Mouse (Mus musculus): ENCODE results near the gene Wasf1. TPM values are rescaled to one million over a fixed set of nuclear protein-coding genes. Genes with fewer than 3 reads are reported as not detected.

Gene Wasf1
- total RNA-seq, 2 experiments from 2014 or later: not detected

DNA sequence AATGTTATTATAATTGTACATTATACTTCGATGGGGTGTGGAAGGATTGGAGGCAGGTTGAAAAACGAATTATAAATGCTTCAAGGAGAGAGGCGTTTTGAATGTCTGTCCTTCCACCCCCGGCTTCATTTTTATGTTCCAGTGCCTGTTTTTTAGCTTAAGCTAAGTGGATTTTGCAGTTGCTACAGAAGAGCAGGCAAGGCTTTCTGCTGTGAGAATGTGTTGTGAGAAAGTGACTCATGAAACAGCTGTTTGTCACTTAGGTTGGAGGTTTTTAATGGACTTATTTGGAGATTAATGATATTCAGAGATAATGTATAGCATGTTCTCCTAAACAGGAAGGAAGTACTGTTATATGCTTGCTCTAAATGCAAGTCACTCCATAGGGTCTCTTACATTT lies 5.9 kb downstream of the Wasf1 start:
- no peak for ATAC-seq (replicated peaks; ENCODE audit: poor library complexity)

DNA sequence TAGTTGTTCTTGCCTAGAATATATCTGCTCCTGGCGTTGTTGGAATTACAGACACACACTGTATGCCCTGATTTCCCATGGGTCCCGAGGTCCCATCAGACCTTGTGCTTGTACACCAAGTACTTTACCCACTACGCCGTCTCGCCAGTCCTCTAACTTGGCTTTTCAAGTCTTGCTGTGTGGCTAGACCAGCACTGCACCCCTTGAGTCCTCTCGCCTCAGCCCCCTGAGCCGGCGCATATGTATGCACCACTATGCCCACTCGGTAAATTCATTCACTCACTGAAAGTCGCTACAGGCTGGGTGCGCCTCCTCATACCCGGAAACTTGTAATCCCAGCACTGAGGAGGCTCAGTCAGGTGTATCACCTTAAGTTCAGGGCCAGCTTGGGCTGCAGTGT lies 12.5 kb downstream of the Wasf1 start:
- ATAC-seq (replicated peaks; ENCODE audit: poor library complexity): no peak

DNA sequence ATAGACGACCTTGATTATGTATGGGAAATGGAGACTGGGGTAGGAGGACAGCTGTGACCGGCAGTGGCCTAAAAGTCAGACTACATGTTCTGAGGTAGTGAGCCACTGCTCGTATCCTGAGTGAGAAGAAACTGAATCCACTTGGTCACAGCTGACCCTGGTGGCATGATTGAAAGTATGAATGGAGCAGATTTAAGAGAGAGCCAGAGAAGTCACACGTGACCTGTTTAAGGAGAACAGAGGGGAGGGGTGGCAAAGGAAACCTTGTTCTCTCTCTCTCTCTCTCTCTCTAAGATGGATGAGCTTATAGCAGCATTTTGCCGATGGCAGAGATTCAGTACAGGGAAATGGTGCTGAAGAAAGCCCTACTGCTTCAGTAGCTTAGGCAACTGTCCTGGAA lies 13.4 kb downstream of the Wasf1 start:
- no peak for ATAC-seq (replicated peaks; ENCODE audit: poor library complexity)

GRCm38 (mm10) chr10:40901786-40902185 lies 18.5 kb downstream of the Wasf1 start:
- no peak for ATAC-seq (replicated peaks; ENCODE audit: poor library complexity)

DNA sequence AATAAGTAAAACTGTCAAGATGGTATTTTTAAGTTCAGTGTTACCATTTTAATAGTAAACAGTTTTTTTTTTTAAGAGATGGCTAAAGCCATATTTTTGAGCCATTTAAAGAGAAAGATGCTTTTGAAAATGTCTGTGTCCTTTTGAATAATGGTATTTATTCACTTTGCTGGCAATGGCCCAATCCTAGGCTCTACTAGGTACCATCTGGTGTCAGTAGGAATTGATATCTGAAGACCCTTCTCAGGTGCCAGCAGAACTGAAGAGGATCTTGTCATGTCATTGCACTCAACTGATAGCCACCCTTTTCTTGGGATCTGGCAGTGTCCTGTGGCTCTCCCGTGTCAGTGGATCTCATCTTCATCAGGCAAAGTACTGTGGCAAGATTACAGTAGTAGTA lies 22.9 kb downstream of the Wasf1 start:
- ATAC-seq (replicated peaks; ENCODE audit: poor library complexity): no peak

- ATAC-seq (replicated peaks; ENCODE audit: poor library complexity): no peak
These were observed 23.5 kb downstream of the Wasf1 start for GRCm38 (mm10) chr10:40906802-40907201.

DNA sequence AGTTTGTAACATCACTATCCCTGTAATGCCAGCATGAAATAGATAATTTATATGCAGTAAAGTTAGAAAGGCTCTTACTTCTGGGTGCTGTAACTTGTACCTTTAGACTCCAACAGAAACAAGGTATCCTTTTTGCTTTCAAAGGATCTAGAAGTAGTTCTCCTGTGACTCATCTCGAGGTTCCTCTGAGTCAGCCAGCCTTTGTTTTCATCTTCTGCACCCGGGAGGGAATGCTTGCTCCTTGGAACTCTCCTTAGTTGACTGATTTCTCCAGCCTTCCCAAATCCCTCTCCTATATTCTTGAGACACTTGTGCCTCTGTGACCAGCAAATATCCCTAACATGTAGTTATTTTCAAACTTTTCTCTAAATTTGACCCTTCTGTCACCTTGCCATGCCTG lies 25.3 kb downstream of the Wasf1 start:
- no peak for ATAC-seq (replicated peaks; ENCODE audit: poor library complexity)

- no peak for ATAC-seq (replicated peaks; ENCODE audit: poor library complexity)
These were observed 27.5 kb downstream of the Wasf1 start for GRCm38 (mm10) chr10:40910811-40911210.

DNA sequence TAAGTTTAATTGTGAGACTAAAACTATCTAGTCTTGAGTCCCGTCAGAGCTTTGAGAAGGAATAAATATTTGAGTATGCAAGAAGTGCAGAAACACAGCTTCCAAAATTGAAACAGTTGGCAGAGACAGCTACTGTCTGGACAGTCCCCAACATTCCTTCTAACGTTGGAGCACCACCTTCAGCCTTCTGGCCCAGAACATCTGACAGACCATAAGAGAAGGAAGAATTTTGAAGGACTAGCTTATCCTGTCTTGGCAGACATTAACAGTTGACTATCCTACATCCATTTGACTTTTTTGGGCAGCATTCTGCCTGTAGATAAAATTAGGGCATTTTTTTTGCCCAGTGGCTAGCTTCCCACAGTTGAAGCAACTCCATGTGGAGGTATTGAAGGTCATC lies 32.0 kb downstream of the Wasf1 start:
- no peak for ATAC-seq (replicated peaks; ENCODE audit: poor library complexity)

DNA sequence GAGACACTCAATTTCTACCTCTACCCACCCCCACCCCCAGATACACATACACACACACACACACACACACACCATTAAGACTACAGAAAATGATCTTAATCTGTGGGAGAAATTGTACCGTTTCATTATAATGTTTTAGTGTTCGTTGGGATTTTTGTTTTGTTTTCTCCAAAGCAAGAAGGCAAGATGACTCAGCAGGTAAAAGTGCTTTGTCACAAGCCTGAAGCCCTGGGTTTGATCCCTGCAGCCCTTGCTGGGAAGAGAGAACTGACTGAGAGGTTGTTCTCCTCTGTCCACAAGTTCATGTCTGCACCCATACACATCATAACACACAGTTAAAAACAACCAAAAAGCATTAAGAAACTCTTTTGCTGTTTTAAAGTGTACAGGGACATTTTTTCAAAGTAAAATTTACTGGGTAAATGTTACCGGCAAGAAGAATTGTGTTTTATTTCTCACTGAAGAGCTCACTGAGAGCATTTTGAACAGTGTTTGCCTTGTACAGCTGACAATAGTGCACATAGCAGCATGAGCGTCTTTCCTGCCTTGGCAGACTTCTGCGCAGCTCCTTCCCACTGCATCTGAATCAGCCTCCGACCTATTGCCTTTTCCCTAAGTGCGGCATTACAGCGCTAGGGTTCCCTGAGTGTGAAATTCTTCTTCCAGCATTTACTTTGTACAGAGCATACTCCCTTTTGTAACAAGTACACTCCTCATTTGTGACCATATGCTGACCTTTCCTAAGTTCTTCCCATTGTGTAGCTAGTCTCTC lies 35.6 kb downstream of the Wasf1 start:
- no peak for ATAC-seq (replicated peaks; ENCODE audit: poor library complexity)

GRCm38 (mm10) chr10:40919464-40919863 lies 36.2 kb downstream of the Wasf1 start:
- no peak for ATAC-seq (replicated peaks; ENCODE audit: poor library complexity)

DNA sequence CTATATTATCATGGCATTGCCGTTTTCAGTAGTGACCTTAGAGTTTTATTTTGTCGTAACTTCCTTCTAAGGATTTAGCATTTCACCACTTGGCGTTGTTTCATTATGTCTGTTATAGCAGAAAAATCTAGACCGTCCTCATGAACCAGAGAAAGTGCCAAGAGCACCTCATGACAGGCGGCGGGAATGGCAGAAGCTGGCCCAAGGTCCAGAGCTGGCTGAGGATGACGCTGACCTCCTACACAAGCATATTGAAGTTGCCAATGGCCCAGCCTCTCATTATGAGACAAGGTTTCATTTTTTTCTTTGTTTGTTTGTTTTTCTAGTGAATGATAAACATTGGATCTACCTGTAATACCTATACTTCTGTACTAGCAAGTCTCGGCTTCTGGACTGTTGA lies 49.7 kb downstream of the Wasf1 start:
- ATAC-seq (replicated peaks; ENCODE audit: poor library complexity): no peak

GRCm38 (mm10) chr10:40936160-40936726 lies 53.0 kb downstream of the Wasf1 start:
- ATAC-seq (replicated peaks; ENCODE audit: poor library complexity): no peak

DNA sequence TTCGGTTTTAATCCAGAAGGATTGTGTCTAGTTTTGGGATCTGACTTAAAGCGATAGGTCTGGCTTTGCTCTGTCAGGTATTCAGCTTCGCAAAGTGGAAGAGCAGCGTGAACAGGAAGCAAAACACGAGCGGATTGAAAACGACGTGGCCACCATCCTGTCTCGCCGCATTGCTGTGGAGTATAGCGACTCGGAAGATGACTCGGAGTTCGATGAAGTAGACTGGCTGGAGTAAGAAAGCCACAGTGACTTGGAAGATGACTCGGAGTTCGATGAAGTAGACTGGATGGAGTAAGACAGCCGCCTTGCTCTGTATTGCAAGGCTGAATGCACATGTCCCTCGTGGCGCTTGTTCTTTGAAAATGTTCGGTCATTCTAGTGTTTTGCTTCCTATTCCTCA lies 54.3 kb downstream of the Wasf1 start:
- no peak for ATAC-seq (replicated peaks; ENCODE audit: poor library complexity)

DNA sequence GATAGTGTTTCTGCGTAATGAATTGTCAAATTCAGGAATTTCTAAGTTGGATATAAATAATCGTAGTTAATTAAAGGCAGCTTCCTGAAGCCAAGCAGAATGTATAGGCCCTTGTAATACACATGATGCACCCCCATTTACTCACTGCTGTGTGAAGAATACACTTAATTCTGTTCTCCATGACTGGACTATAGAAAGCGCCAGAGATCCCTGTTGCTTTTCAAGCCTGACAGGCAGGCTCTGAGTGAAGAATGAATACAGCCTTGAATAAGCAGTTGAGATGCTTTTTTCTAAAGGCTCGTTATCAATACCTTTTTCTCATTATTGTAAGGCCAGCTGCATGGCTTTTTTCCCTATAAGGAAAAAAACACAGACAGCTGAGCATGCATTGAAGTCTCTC lies 59.4 kb downstream of the Wasf1 start:
- no peak for ATAC-seq (replicated peaks; ENCODE audit: poor library complexity)

- ATAC-seq (replicated peaks; ENCODE audit: poor library complexity): no peak
These were observed 66.9 kb downstream of the Wasf1 start for GRCm38 (mm10) chr10:40950176-40950575.

DNA sequence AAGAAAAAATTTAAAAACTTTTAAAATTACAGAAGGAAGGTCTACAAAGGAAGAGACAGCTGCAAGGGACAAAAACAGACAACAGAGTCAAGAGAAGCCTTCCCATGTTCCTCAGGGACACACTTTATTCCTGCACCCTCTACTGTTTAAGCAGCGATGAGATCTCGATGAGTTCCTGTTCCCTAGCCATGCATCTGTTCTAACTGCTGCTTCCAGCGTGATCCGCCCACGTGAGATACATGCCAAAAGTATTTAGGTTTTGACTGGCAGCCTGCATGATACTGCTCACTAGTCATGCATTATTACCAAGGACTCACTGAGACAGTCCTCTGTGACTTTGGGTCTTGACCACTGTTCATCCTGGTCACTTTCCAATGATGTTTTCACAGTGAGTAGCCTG lies 72.9 kb downstream of the Wasf1 start:
- ATAC-seq (replicated peaks; ENCODE audit: poor library complexity): no peak

GRCm38 (mm10) chr10:40961365-40961764 lies 78.1 kb downstream of the Wasf1 start:
- no peak for ATAC-seq (replicated peaks; ENCODE audit: poor library complexity)

DNA sequence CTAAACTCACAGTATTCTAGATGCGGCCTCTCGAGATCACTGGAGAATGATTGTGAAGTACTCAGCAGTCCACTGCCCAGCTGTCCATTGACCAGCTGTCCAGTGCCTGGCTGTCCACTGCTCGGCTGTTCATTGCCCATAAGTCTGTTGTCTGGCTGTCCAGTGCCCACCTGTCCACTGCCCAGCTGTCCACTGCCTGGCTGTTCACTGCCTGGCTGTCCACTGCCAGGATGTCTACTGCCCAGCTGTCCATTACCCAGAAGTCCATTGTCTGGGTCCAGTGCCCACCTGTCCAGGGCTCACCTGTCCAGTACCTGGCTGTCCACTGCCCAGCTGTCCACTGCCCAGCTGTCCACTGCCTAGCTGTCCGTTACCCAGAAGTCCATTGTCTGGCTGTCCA lies 78.7 kb downstream of the Wasf1 start:
- no peak for ATAC-seq (replicated peaks; ENCODE audit: poor library complexity)

GRCm38 (mm10) chr10:40964546-40964945 lies 81.3 kb downstream of the Wasf1 start:
- ATAC-seq (replicated peaks; ENCODE audit: poor library complexity): no peak

- no peak for ATAC-seq (replicated peaks; ENCODE audit: poor library complexity)
These were observed 85.3 kb downstream of the Wasf1 start for GRCm38 (mm10) chr10:40968551-40968950.

DNA sequence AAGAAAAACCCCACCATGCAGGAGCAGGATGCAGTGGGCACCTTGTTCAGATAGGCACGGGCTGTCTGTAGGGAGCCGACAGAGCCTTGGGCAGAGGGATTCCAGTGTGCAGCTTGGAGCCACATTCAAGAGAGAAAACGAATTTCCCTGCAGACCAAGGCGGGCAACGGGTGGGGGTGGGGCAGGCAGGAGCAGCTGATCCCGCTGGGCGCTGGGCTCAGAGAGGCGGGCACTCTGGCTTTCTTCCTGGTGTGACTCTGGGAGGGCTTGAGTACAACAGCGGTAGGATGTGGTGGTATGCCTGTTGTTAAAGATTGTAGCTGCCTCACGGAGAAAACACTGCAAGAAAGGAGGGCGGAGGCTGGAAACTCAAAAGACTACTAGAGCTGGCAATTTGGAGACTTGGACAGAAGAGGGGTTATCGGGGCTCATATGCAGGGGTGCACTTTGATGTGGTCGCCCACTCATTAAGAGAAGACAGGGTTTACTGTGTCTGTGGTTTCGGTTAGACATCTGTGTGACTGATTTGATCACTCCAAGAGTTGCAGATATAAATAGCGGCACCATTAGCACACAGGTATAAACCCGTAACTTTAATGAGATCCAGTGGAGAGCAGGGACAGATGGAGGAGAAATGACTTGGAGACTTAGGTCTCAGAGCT lies 86.2 kb downstream of the Wasf1 start:
- no peak for ATAC-seq (replicated peaks; ENCODE audit: poor library complexity)
